Mouse (Mus musculus): ENCODE measurements around the gene Spout1.

GRCm38 (mm10) chr2:30152616-30153015, 25.6 kb downstream of the Spout1 start:
- TF ChIP-seq POLR2A (IDR thresholded peaks at IDR 0.05; ENCODE audit: borderline replicate concordance, low read depth, low read length) (no peak), CTCF (IDR thresholded peaks at IDR 0.05; ENCODE audit: low read depth, low read length) (no peak)
